Mouse (Mus musculus): Measurements from ENCODE around the gene Gga3.

DNA sequence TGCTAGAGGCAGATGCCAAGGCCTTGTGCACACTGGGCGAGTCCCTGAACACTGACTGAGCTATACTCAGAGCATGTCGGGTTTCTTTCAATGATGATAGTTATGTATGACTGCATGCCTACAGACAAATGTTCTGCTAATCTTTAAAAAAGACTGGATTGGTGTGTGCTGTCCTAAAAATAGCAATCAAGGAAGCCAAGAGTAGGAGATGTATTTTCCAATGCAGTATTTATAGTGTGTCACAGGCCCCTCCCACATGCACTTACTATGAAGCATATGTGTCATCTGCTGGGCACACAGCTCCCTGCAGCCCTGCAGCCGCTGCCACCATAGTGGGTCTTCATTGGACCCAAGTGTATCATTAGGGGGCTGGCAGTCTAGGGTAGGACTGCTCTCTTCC lies 49.3 kb upstream of the Gga3 start:
- no peak for TF ChIP-seq CTCF (IDR thresholded peaks at IDR 0.05; ENCODE audit: low read depth)
- TF ChIP-seq EP300 (IDR thresholded peaks at IDR 0.05; ENCODE audit: low read depth): no peak
